Mouse (Mus musculus) heart, postnatal 0 days (tissue): Measurements from ENCODE around the gene Gm26602.

ENCODE experiments used
- CTCF ChIP-seq: IDR thresholded peaks from 2 replicates; pipeline ENCODE4 v1.5.1; 2016; ENCODE audit warnings: antibody characterized with exemption, control low read depth, low read depth
- EP300 ChIP-seq: IDR thresholded peaks from 2 replicates; pipeline ENCODE4 v1.6.1; 2016; ENCODE audit warnings: antibody characterized with exemption, low read depth

DNA sequence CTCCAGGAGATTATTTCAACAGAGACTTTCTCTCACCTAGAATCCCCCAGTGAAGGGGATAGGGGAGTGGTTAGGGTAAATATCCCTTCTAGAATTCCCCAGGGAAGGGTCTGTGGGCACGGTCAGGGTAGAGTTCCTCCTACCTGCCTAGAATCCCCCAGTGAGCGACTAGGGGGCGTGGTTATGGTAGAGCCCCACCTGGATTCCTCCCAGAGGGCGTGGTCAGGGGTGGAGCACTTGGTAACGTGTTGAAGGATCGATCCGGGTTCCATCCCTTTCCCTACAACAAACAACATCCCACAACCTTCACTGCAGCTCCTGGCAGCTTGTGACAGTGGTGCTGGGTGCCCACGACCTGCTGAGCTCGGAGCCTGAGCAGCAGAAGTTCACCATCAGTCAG, 29.9 kb upstream of the Gm26602 start:
- TF ChIP-seq CTCF (no peak), EP300 (no peak)
